Mouse (Mus musculus) liver, adult 2 months (tissue): ENCODE measurements around the gene Mpg.

Experiments used
- CTCF ChIP-seq: fragments of 200-500 bp; IDR thresholded peaks from 2 replicates; pipeline ENCODE4 v1.5.1; 2011; ENCODE audit warnings: low read depth, low read length, control low read depth
- POLR2A ChIP-seq: fragments of 200-500 bp; IDR thresholded peaks from 2 replicates; pipeline ENCODE4 v1.6.1; 2011; ENCODE audit warnings: low read length, control low read depth; ENCODE audit not compliant: insufficient read depth; ENCODE audit errors: extremely low read depth

DNA sequence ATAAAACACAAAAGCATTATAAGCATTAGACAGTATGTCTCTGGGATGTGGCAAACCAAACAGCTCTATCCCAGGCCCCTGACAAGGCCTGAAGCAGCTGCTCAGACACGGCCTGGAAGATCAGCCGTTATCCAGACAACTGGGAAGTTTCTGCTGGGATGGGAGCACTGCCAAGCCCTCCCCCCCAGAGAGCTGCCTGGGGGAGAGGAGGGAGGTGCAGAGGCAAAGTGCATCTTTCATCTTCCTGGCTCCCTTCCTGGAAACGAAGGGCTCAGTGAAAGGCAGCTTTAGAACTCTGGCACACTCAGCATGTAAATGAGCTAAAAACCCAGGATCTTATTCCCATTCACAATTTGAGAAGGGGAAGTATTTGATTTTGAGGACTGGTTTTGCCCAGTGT, 9.3 kb downstream of the Mpg start:
- TF ChIP-seq POLR2A (no peak), CTCF (no peak)
